Mouse (Mus musculus) layer of hippocampus, postnatal 14 days (tissue): ENCODE results near the gene Exosc5. TPM values are rescaled to one million over a fixed set of nuclear protein-coding genes. Genes with fewer than 3 reads are reported as not detected.

Experiments
- DNase-seq, 2 experiments: peaks; one replicate each; pipeline ENCODE4 v3.0.0; 2021 to 2022; ENCODE audit warnings: low spot score in 2 of 2, mixed read lengths in 1 of 2
- total RNA-seq, 2 experiments: library from RNA; stranded (reverse); gene quantifications; 2 replicates each; pipeline ENCODE4 v1.2.3; 2021

Gene Exosc5
- total RNA-seq, 2 experiments from 2014 or later, result 29.3 to 29.8 TPM

GRCm38 (mm10) chr7:25676085-25676781 is 17.3 kb downstream of the Exosc5 start:
- peak; percentile 94 to 97 for DNase-seq

GRCm38 (mm10) chr7:25677013-25677412 is 18.0 kb downstream of the Exosc5 start:
- DNase-seq, result no peak

GRCm38 (mm10) chr7:25679971-25680370 is 21.0 kb downstream of the Exosc5 start:
- no peak for DNase-seq

GRCm38 (mm10) chr7:25680514-25681258 is 21.7 kb downstream of the Exosc5 start, which contains the start of gene B9d2:
B9d2 (plus strand) TSS chr7:25680780.
- peak; percentile 95 to 99 for DNase-seq

GRCm38 (mm10) chr7:25681341-25682231 is 22.6 kb downstream of the Exosc5 start:
- no peak for DNase-seq

- no peak for DNase-seq
These were observed 24.7 kb downstream of the Exosc5 start for GRCm38 (mm10) chr7:25683474-25684180.

GRCm38 (mm10) chr7:25684659-25685058 is 25.7 kb downstream of the Exosc5 start:
- no peak for DNase-seq

GRCm38 (mm10) chr7:25685926-25686470 is 27.0 kb downstream of the Exosc5 start:
- no peak for DNase-seq

- DNase-seq, result peak in 1 of 2 experiments; percentile 46
These were observed 27.9 kb downstream of the Exosc5 start, which contains the start of gene Tgfb1 for GRCm38 (mm10) chr7:25686680-25687531. Tgfb1 (plus strand) TSS chr7:25687002.

- DNase-seq, result no peak
These were observed 28.9 kb downstream of the Exosc5 start for GRCm38 (mm10) chr7:25687811-25688401.

GRCm38 (mm10) chr7:25688810-25689586 is 30.0 kb downstream of the Exosc5 start:
- DNase-seq, result no peak

- no peak for DNase-seq
These were observed 30.6 kb downstream of the Exosc5 start for GRCm38 (mm10) chr7:25689603-25690021.

- DNase-seq, result no peak
These were observed 31.1 kb downstream of the Exosc5 start for GRCm38 (mm10) chr7:25690051-25690450.

GRCm38 (mm10) chr7:25694104-25694503 is 35.1 kb downstream of the Exosc5 start:
- no peak for DNase-seq

- no peak for DNase-seq
These were observed 40.9 kb downstream of the Exosc5 start for GRCm38 (mm10) chr7:25699851-25700250.

GRCm38 (mm10) chr7:25700732-25701131 is 41.8 kb downstream of the Exosc5 start:
- no peak for DNase-seq

GRCm38 (mm10) chr7:25702350-25702749 is 43.4 kb downstream of the Exosc5 start:
- no peak for DNase-seq

- no peak for DNase-seq
These were observed 45.0 kb downstream of the Exosc5 start for GRCm38 (mm10) chr7:25703793-25704494.
